Mouse (Mus musculus): Measurements from ENCODE around the gene Gm3424.
"Not testable (repeated sequence)": the region's sequence is repeated elsewhere in the genome, so short reads cannot be mapped to it uniquely, and the experiment has no call there.

Gene Gm3424

DNA sequence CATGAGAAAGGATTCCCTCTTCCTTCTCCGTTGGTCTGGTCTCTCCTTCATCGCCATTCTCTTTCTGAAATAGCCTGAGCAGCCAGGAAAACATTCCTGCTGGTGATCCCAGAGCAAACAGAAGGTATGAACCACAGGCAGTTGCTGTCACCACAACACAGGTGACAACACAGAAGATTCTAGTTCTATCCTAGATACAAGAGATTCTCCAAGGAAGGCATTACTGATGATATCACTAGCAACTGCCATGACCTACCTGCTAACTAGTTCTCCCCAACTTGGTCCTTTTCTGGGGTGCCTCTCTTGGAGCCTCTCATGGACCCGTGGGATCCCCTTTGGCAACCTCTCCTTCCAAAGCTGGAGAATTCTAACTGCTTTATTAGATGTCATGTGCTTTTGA lies at the start of gene Gm3424:
TSS of gene Gm3424 (minus strand) at position 101 of the 400 bp plus-strand sequence.
- DNase-seq (ENCODE audit: low read depth, low spot score), result not testable (repeated sequence)

DNA sequence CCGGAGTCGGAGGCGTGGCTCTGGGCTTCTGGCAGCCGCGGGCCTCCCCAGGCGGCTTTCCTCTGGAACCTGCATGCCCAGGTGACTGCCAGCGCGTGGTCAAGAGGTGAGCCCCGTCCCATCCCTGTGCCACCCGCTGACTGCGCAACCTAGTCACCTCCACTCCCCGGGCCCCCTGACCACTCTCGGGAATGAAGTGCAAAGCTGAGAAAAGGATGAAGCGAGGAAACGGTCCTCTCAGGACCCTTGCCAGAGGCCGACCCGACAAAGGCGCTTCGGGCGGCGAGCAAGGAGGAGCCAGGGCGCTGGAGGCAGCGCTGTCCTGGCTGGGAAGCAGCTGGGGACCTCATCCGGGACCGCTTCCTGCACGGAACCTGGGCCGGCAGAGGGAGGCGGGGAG lies 49.7 kb upstream of the Gm3424 start:
- not testable (repeated sequence) for DNase-seq (ENCODE audit: low read depth, low spot score)

DNA sequence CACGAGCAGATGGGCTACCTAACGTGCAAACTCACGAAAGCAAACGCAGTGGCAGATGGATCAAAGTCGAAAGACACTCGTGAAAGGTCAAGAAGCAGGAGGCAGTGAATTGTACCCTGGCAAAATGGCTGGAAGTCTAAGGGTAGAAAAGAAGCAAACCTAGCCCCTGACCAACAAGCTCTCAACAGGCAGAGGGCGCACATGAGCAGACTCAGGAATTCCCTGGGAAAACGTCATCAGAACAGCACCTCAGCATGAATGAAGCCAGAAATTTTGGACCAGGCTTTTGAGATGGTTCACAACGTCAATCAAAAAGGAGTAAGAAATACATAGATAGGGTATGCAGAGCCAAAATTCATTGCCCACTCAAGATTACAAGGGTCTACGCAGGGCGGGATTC lies 49.0 kb upstream of the Gm3424 start:
- peak; percentile 4 for DNase-seq (ENCODE audit: low read depth, low spot score)

GRCm38 (mm10) chr14:5855911-5856310 lies 25.8 kb upstream of the Gm3424 start:
- not testable (repeated sequence) for DNase-seq (ENCODE audit: low read depth, low spot score)

GRCm38 (mm10) chr14:5812699-5813356 lies 17.3 kb downstream of the Gm3424 start:
- not testable (repeated sequence) for DNase-seq (ENCODE audit: low read depth, low spot score)

- not testable (repeated sequence) for DNase-seq (ENCODE audit: low read depth, low spot score)
Measured at GRCm38 (mm10) chr14:5807882-5808281, 22.2 kb downstream of the Gm3424 start, which contains the start of gene Gm3383. Gene Gm3383, minus strand, starts transcription at chr14:5807982.
